Mouse (Mus musculus): ENCODE measurements at regions not wholly inside any gene's neighbourhood (a gene's known extent, or its start where the extent isn't known, plus 50 kb on each side); places are given as distances from the start of the nearest gene placed in this dataset.

DNA sequence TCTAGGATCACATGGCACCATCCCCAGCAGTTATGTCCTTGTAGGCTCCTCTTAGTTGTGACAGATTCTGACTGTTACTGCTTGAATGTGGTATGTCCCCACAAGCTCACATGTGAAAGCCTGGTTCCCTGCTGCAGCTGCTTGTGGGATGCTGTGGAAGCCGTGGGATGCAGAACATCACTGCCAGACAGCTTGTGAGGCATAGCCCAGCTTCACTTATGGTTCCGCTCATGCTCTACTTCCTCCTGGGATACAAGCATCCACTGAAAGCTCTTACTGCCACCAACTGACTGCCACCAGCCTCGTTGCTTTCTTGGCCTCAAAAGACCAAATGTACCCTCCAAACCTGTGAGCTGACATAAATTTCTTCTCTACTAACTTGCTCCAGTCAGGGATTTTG, 167.7 kb upstream of the Ccdc122 start:
- no peak for DNase-seq (ENCODE audit: low read depth, low spot score)

DNA sequence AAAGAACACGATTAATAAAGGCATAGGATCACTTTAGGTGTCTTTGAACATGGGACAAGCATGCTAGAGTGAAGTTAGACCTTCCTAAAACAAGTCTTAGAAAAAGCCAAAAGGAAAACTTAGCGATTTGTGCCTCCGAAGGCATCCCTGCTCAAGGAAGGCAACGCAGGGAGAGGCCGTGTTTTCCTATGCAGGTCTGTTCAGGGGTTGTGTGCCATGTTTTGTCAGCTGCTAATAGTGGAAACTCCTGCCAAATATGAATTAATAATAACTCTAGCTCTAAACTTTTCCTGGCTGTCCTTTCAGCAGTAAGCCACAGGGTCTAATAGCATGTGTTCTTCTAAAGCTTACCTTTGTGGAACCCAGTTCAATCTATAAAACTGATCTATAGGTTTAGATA, 168.4 kb upstream of the Ccdc122 start:
- DNase-seq (ENCODE audit: low read depth, low spot score) = no peak

- no peak for DNase-seq (ENCODE audit: low read depth, low spot score)
Observed at GRCm38 (mm10) chr14:76864664-76865063, 171.9 kb upstream of the Ccdc122 start.

GRCm38 (mm10) chr14:76863035-76863706, 173.4 kb upstream of the Ccdc122 start:
- DNase-seq (ENCODE audit: low read depth, low spot score) = no peak

- DNase-seq (ENCODE audit: low read depth, low spot score) = peak; percentile 64
Observed at GRCm38 (mm10) chr14:76858396-76858795, 178.2 kb upstream of the Ccdc122 start.

- DNase-seq (ENCODE audit: low read depth, low spot score) = no peak
Observed at GRCm38 (mm10) chr14:76857196-76857773, 179.3 kb upstream of the Ccdc122 start.

DNA sequence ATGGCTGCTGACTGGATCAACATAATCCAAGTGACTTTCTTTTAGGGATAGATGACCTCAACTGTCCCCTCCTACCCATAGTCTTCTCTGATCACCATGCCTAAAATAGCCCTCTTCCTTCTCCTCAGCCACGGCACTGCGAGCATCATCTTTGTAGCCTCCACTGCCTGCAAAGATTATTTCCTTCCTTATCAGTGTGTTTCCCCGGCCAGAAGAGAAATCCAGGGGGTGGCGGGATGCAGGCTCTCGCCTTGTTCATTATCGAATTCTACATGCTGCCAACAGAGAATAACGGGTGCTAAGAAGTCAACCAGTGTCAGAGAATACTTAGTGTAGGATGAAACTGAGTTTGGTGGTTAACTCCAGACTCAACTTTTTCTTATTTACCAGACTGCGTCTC, 180.0 kb upstream of the Ccdc122 start:
- DNase-seq (ENCODE audit: low read depth, low spot score) = no peak

- no peak for DNase-seq (ENCODE audit: low read depth, low spot score)
Observed at GRCm38 (mm10) chr14:76854965-76855364, 181.6 kb upstream of the Ccdc122 start.

GRCm38 (mm10) chr14:76851473-76852214, 184.9 kb upstream of the Ccdc122 start:
- no peak for DNase-seq (ENCODE audit: low read depth, low spot score)

DNA sequence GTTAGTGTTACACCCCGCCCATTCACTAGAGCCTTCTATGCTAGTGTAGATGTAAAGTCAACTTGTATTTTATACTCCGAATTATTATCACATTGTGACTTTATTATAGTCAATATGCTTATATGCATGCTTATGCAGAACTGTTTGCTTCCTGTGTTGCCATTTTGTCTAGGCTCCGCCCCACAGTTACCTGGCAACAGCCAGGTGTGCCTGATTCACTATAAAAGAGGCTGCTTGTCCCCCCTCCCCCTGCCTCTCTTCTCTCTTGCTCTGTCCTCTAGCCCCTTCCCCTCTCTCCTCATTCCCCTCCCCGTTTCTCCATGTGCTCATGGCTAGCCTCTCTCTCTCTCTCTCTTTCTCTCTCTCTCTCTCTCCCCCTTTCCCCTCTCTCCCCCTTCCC, 185.9 kb upstream of the Ccdc122 start:
- no peak for DNase-seq (ENCODE audit: low read depth, low spot score)

DNA sequence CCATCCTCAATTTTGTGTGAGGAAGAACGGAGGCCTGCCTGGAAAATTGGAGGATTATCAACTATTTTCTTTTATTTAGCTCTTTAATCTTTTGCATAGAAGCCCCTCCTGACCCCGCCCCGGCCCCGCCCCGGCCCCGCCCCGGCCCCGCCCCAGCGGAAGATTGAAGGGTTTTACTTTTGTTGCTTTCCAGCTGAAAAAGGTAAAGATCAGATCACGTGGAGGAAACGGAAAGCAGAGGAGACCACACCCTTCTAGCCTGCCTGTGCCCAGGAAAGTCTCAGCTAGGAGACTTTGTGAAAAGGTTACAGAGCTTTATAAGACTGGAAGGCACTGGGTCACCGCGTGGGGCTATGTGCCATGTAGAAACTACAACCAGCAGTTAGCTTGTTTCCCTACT, 186.5 kb upstream of the Ccdc122 start:
- DNase-seq (ENCODE audit: low read depth, low spot score) = no peak

DNA sequence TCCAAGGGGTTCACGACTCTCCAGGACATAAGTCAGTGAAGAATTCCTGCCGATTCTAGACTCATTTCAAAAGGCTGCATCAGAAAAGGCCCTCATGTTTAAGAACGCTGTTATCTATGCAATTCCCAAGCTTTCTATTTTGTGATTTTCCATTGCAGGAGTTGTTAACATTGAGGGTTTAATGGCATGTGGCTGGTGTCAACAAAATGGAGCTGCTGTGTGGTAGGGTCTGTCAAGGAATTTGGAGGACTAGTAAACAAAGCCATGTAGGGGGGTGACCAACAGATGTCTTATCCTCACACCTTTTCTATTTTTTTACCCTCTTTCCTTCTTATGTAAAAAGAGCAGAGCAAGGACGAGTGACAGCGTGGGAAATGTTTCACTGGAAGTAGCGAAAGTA, 186.9 kb upstream of the Ccdc122 start:
- DNase-seq (ENCODE audit: low read depth, low spot score) = no peak

DNA sequence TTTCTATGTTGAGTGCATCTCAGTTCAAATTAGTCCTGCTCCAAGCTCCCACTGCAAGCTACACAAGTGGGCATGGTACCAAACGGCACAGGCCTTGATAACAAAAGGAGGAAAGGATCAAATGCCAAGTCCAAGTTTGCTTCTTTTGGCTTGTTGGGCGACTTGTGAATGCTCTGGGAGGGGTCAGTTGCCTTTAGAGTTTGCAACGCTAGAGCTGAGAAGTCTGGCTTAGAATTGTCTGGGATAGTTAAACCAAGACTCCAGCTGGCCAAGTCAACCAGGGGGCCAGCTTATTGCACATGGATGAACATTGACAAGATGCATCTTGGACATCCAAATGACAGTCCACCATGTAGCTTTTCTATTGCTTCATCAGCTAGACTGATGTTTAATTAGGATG, 187.5 kb upstream of the Ccdc122 start:
- DNase-seq (ENCODE audit: low read depth, low spot score) = no peak

- no peak for DNase-seq (ENCODE audit: low read depth, low spot score)
Observed at GRCm38 (mm10) chr14:76845706-76846105, 190.9 kb upstream of the Ccdc122 start.

GRCm38 (mm10) chr14:76844717-76845116, 191.9 kb upstream of the Ccdc122 start:
- no peak for DNase-seq (ENCODE audit: low read depth, low spot score)

- DNase-seq (ENCODE audit: low read depth, low spot score) = no peak
Observed at GRCm38 (mm10) chr14:76837583-76838220, 198.9 kb upstream of the Ccdc122 start.

GRCm38 (mm10) chr14:76836926-76837516, 199.6 kb upstream of the Ccdc122 start:
- peak; percentile 23 for DNase-seq (ENCODE audit: low read depth, low spot score)

GRCm38 (mm10) chr14:76836271-76836670, 200.3 kb upstream of the Ccdc122 start:
- DNase-seq (ENCODE audit: low read depth, low spot score) = no peak

- DNase-seq (ENCODE audit: low read depth, low spot score) = no peak
Observed at GRCm38 (mm10) chr14:76834084-76834483, 202.5 kb upstream of the Ccdc122 start.

DNA sequence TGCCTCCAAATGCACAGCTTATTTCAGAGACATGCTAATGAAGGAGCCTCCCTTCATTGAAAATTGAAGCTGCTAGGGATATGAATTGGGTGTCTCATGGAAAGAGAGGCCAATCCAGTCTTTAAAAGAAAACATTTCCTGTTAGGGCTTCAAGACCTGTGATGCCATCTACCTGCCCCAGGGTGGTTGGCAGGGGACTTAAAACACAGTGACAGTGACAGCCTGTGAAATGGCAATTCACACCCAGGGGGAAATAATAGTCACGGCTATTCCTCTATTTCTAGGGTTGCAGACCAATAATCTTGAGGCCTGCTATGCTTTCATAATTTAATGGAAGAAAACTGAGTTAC, 207.4 kb upstream of the Ccdc122 start:
- DNase-seq (ENCODE audit: low read depth, low spot score) = no peak

DNA sequence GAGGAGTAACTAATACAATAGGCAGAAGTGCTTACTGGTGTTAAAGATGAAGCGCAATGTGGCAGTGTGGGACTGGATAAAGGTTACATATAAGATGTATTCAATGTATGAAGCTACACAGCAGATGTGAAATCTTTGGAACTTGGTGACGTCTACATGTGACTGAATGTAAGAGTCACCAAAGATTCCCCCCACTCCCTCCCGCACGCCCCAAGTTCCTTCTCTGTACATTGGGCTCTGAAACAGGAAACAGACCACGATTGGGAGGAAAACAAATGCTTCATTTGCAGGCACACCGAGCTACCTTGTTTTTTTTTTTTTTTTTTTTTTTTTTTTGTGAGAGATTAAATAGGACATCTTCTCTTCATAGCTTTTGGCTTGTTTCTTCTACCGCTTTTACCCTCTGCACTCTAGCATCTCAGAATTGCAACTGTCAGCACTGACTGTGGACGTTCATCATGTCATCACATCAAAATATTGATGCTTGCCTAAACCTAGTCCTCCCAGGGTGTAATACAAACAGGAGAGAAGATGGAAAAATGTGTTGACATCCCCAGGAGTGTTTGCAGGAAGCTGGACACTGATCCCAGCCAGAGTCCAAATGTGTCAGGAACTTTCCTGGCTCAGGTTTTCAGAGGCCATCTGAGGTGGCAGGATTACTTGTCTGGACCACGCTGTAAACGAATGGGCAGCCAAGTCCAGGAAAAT, 208.0 kb upstream of the Ccdc122 start:
- DNase-seq (ENCODE audit: low read depth, low spot score) = no peak

DNA sequence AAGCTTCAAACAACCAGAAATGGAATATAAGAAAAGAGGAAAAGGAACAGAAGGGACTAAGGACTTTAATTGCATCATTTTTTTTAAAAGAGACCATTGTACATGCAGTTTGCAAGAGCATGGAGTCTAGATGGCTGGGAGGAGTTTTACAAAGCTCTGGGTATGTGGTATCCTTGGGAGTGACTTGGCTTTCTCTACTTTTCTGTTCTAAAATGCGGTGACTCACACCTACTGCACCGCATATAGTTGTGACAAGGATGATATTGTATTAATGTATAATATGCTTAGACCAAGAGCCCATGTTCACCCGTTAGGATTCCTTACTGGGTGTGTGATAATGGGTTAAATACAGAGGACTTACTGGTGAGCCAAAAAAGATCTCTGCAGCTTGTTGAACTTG, 212.5 kb upstream of the Ccdc122 start:
- DNase-seq (ENCODE audit: low read depth, low spot score) = no peak
